Mouse (Mus musculus): ENCODE data around the gene Mprip. TPM values are rescaled to one million over a fixed set of nuclear protein-coding genes. Genes with fewer than 3 reads are reported as not detected.

Mprip gene
- total and polyA plus RNA-seq, 2 experiments from 2014 or later: 35.9 to 135 TPM

- H3K4me1 ChIP-seq (ENCODE audit: control insufficient read depth, insufficient read depth): no peaks in the 10 kb centered on the region
- ATAC-seq (ENCODE audit: insufficient read depth, low read depth): no peak
- H3K9ac ChIP-seq (replicated peaks; ENCODE audit: low read depth, low read length): no peak overlapping the region
- H3K9me3 ChIP-seq (replicated peaks; ENCODE audit: control insufficient read depth, low read length): no peaks in the 10 kb centered on the region
- DNase-seq (ENCODE audit: low spot score): no peak
- H3K4me3 ChIP-seq (ENCODE audit: low read depth, low read length): no peak overlapping the region
- TF ChIP-seq EP300 (IDR thresholded peaks at IDR 0.05; ENCODE audit: low read depth) (no peak), CTCF (IDR thresholded peaks at IDR 0.05; ENCODE audit: low read depth) (no peak)
- H3K4me2 ChIP-seq (ENCODE audit: low read depth, low read length): no peak overlapping the region
- no peaks in the 10 kb centered on the region for H3K36me3 ChIP-seq (replicated peaks; ENCODE audit: control insufficient read depth, insufficient read depth, low read length)
- WGBS: 78% methylated on average over 7 of the region's 7 CpGs
- no peak overlapping the region for H3K27ac ChIP-seq (ENCODE audit: low read depth)
- H3K27me3 ChIP-seq (ENCODE audit: control insufficient read depth, insufficient read depth, low read length): 0 out of 2 replicates have a peak, but pooled peaks cover 2% of the 10 kb centered on the region
Observed at GRCm38 (mm10) chr11:59626192-59626591, 34.9 kb upstream of the Mprip start.

GRCm38 (mm10) chr11:59628177-59628576, 32.9 kb upstream of the Mprip start:
- Histone ChIP-seq H3K27ac (ENCODE audit: low read depth) (no peak overlapping the region), H3K27me3 (ENCODE audit: control insufficient read depth, insufficient read depth, low read length) (0 out of 2 replicates have a peak, but pooled peaks cover 2% of the 10 kb centered on the region), H3K9ac (replicated peaks; ENCODE audit: low read depth, low read length) (no peak overlapping the region), H3K4me1 (ENCODE audit: control insufficient read depth, insufficient read depth) (no peaks in the 10 kb centered on the region), H3K4me3 (ENCODE audit: low read depth, low read length) (no peak overlapping the region), H3K4me2 (ENCODE audit: low read depth, low read length) (no peak overlapping the region), H3K36me3 (replicated peaks; ENCODE audit: control insufficient read depth, insufficient read depth, low read length) (no peaks in the 10 kb centered on the region), H3K9me3 (replicated peaks; ENCODE audit: control insufficient read depth, low read length) (no peaks in the 10 kb centered on the region)
- TF ChIP-seq CTCF (IDR thresholded peaks at IDR 0.05; ENCODE audit: low read depth): no peak
- no peak for TF ChIP-seq EP300 (IDR thresholded peaks at IDR 0.05; ENCODE audit: low read depth)
- WGBS: 60% methylated on average over 5 of the region's 5 CpGs
- ATAC-seq (ENCODE audit: insufficient read depth, low read depth) (no peak), DNase-seq (ENCODE audit: low spot score) (no peak)

GRCm38 (mm10) chr11:59629871-59630270, 31.2 kb upstream of the Mprip start:
- Histone ChIP-seq H3K9ac (replicated peaks; ENCODE audit: low read depth, low read length) (no peak overlapping the region), H3K27me3 (ENCODE audit: control insufficient read depth, insufficient read depth, low read length) (0 out of 2 replicates have a peak, but pooled peaks cover 2% of the 10 kb centered on the region), H3K36me3 (replicated peaks; ENCODE audit: control insufficient read depth, insufficient read depth, low read length) (no peaks in the 10 kb centered on the region), H3K9me3 (replicated peaks; ENCODE audit: control insufficient read depth, low read length) (no peaks in the 10 kb centered on the region), H3K4me3 (ENCODE audit: low read depth, low read length) (no peak overlapping the region), H3K4me2 (ENCODE audit: low read depth, low read length) (no peak overlapping the region), H3K27ac (ENCODE audit: low read depth) (no peak overlapping the region), H3K4me1 (ENCODE audit: control insufficient read depth, insufficient read depth) (no peaks in the 10 kb centered on the region)
- no peak for ATAC-seq (ENCODE audit: insufficient read depth, low read depth)
- 59% methylated on average over 5 of the region's 5 CpGs for WGBS
- TF ChIP-seq EP300 (IDR thresholded peaks at IDR 0.05; ENCODE audit: low read depth) (no peak), CTCF (IDR thresholded peaks at IDR 0.05; ENCODE audit: low read depth) (no peak)
- peak; percentile 30 for DNase-seq (ENCODE audit: low spot score)

- no peak overlapping the region for H3K4me3 ChIP-seq (ENCODE audit: low read depth, low read length)
- H3K4me2 ChIP-seq (ENCODE audit: low read depth, low read length): no peak overlapping the region
- H3K9me3 ChIP-seq (replicated peaks; ENCODE audit: control insufficient read depth, low read length): no peaks in the 10 kb centered on the region
- whole genome bisulfite sequencing: 71% methylated on average over 4 of the region's 4 CpGs
- no peak overlapping the region for H3K27ac ChIP-seq (ENCODE audit: low read depth)
- H3K4me1 ChIP-seq (ENCODE audit: control insufficient read depth, insufficient read depth): no peaks in the 10 kb centered on the region; the same call in 1 of the 2 replicates
- ATAC-seq (ENCODE audit: insufficient read depth, low read depth): no peak
- H3K36me3 ChIP-seq (replicated peaks; ENCODE audit: control insufficient read depth, insufficient read depth, low read length): no peaks in the 10 kb centered on the region
- 0 out of 2 replicates have a peak, but pooled peaks cover 2% of the 10 kb centered on the region for H3K27me3 ChIP-seq (ENCODE audit: control insufficient read depth, insufficient read depth, low read length)
- DNase-seq (ENCODE audit: low spot score): no peak
- TF ChIP-seq EP300 (IDR thresholded peaks at IDR 0.05; ENCODE audit: low read depth) (no peak), CTCF (IDR thresholded peaks at IDR 0.05; ENCODE audit: low read depth) (no peak)
- H3K9ac ChIP-seq (replicated peaks; ENCODE audit: low read depth, low read length): no peak overlapping the region
Observed at GRCm38 (mm10) chr11:59631980-59632379, 29.1 kb upstream of the Mprip start.

GRCm38 (mm10) chr11:59633037-59633436, 28.1 kb upstream of the Mprip start:
- no peaks in the 10 kb centered on the region for H3K9me3 ChIP-seq (replicated peaks; ENCODE audit: control insufficient read depth, low read length)
- 0 out of 2 replicates have a peak, but pooled peaks cover 2% of the 10 kb centered on the region for H3K27me3 ChIP-seq (ENCODE audit: control insufficient read depth, insufficient read depth, low read length)
- H3K4me3 ChIP-seq (ENCODE audit: low read depth, low read length): no peak overlapping the region
- whole genome bisulfite sequencing: 24% methylated on average over 5 of the region's 5 CpGs
- no peaks in the 10 kb centered on the region for H3K36me3 ChIP-seq (replicated peaks; ENCODE audit: control insufficient read depth, insufficient read depth, low read length)
- H3K27ac ChIP-seq (ENCODE audit: low read depth): no peak overlapping the region
- TF ChIP-seq EP300 (IDR thresholded peaks at IDR 0.05; ENCODE audit: low read depth) (no peak), CTCF (IDR thresholded peaks at IDR 0.05; ENCODE audit: low read depth) (peak; percentile 77)
- DNase-seq (ENCODE audit: low spot score) (peak; percentile 40), ATAC-seq (ENCODE audit: insufficient read depth, low read depth) (no peak)
- H3K4me2 ChIP-seq (ENCODE audit: low read depth, low read length): no peak overlapping the region
- H3K9ac ChIP-seq (replicated peaks; ENCODE audit: low read depth, low read length): no peak overlapping the region
- H3K4me1 ChIP-seq (ENCODE audit: control insufficient read depth, insufficient read depth): no peaks in the 10 kb centered on the region; the same call in 1 of the 2 replicates
